Mouse (Mus musculus) spleen, postnatal 4 days (tissue): ENCODE data around the gene Cartpt.
A peak's percentile ranks its signal among the peaks of the same experiment; 100 is the strongest.

ENCODE experiments used
- DNase-seq, 2 experiments: peaks; one replicate each; pipeline ENCODE4 v3.0.0; 2022; ENCODE audit warnings: low spot score in 2 of 2

Gene Cartpt

DNA sequence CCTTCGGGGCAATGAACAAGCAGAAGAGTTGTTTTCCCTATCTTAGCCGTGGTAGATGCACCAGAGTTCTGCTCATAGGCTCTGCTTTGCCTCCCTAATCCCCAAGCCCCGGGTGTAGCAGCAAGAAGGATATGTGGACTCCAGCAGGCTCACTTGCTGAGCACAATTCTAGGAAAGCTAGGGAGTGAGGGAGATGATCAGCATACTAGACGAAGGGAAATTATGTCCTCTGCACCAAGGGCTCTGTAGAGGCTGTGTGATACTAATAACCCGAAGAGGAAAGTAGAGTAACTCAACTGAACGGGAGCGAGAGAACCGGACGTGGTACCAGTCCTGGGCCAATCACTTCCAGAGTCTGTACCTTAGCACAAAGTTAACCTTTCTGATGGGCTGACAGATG is at the start of gene Cartpt:
Gene Cartpt (minus strand): TSS at position 127 of the 400 bp plus-strand sequence.
- no peak for DNase-seq

DNA sequence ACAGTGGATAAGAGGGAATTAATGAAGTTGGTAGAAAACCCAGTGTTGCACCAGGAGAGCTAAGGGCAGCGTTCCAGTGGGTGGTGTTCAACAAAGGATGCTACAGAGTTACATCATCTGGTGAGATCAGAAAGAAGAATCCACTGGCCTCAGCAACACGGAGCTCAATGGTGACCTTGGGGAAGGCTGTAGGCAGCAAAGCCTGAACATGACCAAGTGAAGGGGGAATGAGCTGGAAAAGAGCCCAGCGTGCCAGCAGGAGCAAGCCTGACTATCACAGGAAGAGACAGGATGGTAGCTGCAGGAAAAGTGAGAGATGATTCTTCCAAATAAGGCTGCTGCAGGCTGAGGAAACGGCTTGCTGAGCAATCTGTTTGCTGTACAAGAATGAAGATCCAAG is 46.5 kb upstream of the Cartpt start:
- DNase-seq: no peak

DNA sequence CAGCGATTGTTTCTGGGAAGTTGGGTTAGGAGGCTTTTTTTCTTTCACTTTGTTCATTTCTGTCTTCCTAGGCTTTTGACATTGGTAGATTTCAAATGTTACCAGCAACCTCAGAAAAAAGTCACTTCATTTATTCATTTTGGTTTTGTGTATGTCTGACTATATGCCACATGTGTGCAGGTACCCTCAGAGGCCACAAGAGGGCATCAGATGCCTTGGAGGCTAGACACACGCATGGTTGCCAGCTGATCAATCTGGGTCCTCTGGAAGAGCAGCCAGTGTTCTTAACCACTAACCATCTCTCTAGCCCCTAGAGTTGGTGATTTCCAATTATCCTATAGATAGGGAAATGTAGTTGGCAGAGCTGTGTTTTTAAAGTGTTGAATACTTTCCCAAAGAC is 42.6 kb upstream of the Cartpt start:
- no peak for DNase-seq

DNA sequence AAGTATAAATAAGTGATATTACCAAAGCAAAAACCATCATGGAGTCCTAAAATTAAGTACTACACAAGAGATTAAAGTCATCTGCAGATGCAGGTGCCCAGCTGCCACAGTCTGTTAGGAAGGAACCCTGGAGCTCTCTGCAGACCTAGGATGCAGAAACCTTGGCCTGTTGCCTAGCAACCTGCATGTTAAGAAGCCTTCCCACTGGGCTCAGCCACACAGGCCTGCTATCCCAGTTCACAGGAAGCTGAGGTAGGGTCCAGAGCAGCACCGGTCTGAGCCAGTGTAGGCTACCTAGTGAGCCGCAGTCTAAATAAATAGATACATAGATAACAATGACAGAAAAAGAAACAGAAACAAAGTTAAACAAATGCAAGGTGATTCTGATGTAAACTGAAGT is 39.7 kb upstream of the Cartpt start:
- DNase-seq: no peak

DNA sequence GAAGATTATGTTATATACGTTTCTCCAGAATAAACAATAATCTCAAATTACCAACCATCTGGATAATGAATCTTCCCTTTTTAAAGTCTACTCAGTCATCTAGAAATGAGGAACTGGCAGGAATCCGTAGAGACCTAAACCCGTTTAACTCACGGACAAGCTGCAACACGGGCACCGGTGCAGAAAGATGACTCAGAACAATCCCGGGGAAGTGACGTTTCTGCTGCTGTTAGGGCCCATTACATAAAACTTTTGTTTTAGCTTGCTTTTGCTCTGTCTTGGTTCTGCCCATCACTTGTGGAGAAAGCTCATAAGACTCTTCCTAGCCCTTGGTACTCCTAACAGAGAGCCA is 38.4 kb upstream of the Cartpt start:
- no peak for DNase-seq

DNA sequence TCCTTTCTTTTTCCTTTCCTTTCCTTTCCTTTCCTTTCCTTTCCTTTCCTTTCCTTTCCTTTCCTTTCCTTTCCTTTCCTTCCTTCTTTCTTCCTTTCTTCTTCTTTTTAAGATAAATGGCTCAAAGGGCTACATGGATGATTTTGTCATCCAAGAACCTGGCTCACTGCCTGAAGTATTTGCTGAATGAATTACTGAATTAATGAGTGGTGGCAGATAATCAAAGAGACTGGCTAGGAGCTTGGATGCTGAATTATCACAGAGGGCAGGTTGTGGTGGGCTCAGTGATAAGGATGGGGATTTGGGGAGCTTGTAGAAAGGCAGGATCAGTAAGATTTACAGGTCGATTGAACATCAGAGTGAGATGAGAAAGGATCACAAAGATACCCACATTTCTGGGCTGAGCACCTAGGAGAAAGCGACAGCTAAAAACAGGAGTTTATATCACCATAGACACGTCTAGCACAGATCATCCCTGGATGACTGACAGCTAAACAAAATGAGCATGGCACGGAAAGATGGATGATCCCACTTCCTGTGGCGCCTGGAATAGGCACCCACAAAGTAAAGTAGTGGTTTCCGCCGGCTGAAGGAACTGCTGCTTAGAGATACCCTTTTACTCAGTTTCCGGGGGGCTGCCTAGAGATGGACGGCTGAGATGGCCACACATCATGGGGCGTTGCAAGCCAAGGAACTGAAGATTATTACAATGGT is 37.9 kb upstream of the Cartpt start:
- DNase-seq: no peak

DNA sequence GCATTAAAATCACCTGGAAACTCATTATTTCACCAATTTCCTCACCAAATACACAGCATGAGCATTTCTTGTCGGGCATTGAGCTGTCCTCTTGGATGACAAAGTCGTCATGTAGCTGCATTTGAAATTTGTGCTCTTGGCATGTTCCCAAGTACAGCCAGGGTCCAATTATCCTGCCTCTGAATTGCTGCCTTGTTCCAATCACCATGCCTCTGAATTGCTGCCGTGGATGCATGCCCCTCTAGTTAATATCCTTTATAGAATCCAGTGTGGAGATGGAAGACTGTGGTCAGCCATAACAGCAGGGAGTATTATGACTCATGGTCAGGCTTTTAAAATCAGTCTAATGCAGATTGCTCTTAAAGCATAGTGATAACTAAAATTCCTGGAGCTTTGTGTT is 36.9 kb upstream of the Cartpt start:
- no peak for DNase-seq

DNA sequence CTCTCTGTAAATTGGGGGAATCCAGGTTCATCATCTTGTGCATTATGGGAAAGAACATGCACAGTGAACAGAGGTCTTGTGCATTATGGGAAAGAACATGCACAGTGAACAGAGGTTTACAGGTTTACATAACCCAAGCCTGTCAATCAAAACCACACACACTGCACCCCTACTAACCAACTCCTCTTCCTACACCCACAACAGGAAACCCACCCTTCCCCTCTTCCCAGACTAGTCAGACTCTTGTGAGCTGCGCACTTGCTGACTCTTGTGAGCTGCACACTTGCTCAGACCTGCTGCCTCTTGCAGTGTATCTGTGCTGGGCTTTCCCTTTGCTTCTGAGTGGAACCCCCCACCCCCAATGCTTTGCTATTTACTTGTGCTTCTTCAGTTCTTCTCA is 31.5 kb upstream of the Cartpt start:
- DNase-seq: no peak

DNA sequence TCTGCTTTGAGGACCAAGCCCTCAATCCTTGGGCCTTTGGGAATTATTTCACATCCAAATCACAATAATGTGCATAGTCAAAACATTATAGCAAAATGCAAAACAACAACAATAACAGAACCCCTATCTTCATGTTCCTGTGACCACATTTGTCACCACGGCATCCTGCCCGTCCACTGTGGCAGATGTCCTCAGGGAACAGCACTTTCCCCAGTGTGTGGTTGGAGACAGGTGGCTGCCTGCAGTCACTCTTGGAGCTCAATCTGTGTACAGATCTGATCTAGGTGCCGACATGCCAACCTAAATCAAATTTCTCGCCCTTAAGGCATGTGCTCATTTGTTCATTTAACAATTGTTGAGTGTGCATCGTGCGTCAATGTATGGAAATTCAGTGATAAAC is 30.6 kb upstream of the Cartpt start:
- DNase-seq: no peak

DNA sequence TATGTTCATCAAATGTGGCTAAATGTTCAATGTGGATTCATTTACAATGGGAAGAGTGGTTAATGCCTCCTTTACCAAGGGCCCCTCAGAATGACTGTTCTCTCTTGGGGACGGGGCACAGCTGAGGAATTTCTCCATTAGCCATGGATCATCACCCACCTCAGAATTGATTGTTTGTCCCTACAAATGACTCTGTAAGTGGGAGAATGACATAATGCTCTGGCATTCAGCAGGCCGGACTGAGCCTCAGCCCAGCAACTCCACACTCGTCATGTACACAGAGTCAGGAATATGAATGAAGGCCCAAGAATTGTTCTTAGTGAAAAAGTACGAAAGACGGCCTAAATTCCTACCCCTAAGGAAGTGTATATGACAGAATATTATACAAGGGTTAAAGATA is 25.4 kb upstream of the Cartpt start:
- DNase-seq: no peak

DNA sequence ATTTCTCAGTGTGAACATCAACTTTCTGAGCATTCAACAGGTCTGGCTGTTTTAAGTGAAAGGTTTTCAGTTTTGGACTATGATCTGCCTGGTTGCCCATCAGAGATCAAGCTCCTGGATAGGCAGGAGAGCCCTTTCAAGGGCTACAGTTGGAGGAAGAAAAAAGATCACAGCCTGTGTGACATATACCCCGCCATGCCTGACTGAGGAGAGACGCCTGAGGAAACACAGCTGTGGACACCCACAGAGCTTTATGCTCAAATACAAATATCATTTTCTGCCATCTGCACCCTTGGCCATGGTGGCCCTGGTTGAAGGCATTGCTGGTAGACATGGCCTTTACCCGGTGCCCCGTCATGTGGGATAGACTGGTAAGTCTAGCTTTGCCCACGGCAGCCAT is 14.7 kb upstream of the Cartpt start:
- no peak for DNase-seq

DNA sequence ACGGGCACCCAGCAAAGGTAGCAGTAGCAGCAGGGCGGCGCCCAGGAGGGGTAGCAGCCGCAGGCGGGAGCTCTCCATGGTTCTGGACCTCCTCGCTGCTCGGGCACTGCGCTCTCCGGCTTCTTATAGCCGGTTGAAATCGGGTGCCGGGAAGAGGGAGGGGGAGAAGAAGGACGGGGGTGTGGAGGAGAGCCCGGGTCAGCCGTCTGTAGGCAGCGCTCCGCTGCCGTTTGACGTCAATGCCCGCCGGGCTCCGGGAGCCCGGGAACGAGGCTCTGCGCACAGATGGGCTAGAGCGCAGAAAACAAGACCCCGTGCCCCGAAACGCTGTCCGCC is 366 bp downstream of the Cartpt start:
- DNase-seq: peak; percentile 34 to 75

DNA sequence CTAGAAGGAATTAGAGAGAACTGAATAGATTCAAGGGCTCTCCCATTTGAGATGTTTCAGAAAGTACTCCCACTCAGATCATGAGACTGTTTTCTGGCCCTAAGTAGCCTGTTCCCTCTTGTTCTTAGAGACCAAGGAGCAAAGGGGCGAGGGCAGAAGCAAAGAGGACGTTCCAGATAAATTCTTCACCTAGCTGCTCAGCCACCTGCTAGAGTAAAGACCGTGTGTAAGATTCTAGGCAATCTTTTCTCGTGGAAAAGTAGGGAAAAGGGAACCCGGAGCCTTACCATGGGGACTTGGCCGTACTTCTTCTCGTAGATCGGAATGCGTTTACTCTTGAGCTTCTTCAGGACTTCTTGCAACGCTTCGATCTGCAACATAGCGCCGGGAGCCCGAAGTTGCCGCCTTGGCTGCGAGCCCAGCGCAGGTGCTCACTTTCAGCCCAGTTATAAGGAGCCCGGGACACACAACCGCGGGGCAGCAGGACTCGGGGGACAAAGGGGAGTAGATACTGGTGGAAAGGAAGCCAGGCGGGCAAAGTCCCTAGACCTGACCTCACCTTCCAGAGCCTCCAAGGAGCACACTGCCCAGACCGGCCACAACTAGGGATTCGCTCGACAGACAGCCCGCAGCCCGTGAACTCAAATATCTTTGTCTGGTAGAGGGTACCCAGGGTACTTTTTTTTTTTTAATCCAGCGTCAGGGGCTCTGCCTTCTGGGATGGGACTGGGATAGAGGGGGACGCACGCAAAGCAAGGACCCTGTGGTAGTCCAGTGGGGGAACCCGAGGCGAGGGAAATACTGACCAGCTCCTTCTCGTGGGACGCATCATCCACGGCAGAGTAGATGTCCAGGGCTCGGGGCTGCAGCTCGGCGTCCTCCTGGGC is 978 bp downstream of the Cartpt start:
- no peak for DNase-seq

DNA sequence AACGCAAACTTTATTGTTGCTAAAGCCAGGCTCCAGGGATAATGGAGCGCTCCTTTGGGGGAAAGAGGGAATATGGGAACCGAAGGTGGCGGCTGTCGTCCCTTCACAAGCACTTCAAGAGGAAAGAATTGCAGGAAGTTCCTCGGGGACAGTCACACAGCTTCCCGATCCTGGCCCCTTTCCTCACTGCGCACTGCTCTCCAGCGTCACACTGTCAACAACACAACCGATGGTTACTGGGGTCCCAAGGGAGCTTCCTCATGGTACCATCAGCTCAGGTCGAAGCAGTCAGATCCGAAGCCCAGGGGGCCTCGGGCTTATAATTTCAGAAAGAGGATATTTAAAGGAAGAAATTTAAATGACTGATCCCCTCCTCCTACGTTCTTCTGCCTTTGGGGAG is 2.1 kb downstream of the Cartpt start:
- no peak for DNase-seq

DNA sequence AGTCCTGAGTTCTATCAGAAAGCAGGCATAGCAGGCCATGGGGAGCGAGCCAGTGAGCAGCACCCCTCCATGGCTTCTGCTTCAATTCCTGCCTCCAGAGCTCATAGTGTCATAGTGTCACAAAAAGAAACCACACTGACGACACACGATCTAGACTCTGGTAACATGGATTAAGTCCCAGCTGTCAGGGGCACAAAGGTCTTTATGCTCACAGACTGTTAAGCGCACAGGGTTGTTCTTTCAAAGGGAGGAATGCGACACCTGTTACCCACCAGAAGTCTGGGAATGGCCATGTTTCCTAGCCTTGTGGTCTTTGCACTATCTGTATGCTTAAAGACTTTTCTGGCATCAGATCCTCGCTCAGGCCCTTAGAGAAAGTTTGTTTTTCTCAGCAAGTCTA is 15.3 kb downstream of the Cartpt start:
- peak in 1 of 2 experiments; percentile 19 for DNase-seq

DNA sequence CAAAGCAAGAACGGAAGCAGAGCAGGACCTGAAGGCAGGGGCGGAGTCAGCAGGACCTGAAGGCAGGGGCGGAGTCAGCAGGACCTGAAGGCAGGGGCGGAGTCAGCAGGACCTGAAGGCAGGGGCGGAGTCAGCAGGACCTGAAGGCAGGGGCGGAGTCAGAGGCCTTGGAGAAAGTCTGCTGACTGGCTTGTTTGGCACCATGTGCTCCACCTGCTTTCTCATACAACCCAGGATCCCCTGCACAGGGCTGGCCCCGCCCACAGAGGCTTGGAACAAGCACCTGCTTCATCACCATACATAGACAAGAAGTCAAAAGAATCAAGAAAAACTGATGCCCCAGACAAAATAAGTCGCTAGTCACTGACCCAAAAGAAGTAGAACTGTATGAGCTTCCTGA is 19.1 kb downstream of the Cartpt start:
- peak in 1 of 2 experiments; percentile 27 for DNase-seq

DNA sequence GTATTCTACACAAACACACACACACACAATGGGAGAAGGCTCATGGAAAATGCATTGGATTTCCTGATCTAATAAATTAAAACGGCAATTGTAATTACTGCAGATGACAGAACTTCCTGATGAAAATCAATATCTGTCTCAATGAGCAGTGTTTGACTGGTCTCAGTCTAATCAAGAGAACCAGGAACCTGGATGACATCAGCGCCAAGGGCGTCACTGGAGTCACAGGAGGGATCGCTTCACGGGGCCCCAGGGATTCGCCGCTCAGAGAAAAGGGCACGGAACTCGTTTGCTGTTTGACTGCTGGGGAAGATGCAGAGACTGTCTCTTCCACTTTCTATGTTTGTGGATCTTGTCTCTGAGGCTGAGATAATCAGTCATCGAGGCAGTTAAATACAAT is 21.2 kb downstream of the Cartpt start:
- DNase-seq: peak in 1 of 2 experiments; percentile 52

DNA sequence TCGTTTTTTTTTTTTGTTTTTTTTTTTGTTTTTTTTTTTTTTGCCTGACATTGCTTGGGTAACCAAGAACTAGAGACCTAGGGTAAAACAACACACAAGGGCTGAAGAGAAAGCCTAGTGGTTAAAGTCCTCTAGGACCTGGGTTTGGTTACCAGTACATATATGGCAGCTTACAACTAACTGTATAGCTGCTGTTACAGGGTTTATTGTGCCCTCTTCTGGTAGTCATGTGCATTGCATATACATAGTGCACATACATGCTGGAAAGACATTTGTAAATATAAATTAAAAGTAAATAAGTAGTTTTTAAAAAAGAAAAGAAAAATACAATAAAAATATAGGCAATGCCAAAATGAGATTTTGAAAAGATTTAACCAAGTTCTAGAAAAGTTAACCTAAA is 28.8 kb downstream of the Cartpt start:
- no peak for DNase-seq

DNA sequence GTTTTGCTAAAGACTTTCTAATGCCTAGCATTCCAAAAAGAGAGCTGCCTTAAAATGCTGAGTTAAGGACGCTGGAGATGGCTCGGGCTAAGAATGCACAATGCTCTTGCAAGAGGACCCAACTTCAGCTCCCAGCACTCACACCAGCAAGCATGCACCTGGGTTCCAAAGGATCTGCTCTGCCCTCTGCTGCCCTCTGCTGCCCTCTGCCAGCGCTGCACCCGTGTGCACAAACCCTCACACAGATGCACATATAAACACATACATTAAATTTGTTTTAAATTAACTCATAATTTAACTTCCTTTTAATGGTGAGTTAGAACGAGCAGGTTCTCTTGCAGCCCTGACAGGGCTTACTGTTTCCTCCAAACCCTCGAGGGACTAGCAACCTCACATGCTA is 32.5 kb downstream of the Cartpt start:
- no peak for DNase-seq

DNA sequence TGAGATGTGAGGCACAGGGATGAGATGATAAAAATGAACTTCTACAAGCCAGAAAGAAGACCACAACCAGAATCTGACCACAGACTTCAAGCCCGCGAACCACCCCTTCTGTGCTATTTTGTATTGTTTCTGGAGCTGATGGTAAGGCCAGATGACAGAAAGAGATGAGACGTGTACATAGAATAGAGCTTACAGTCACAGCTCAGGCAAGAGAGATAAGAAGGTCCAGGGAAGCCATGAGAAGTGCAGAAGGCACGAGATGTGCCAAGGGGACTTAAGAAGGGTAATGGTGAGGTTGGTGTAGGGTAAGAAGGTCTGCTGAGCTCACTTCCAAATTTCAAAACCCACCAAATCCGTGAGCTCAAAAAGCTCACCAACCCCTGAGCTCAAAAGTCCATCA is 36.6 kb downstream of the Cartpt start:
- peak in 1 of 2 experiments; percentile 5 for DNase-seq

DNA sequence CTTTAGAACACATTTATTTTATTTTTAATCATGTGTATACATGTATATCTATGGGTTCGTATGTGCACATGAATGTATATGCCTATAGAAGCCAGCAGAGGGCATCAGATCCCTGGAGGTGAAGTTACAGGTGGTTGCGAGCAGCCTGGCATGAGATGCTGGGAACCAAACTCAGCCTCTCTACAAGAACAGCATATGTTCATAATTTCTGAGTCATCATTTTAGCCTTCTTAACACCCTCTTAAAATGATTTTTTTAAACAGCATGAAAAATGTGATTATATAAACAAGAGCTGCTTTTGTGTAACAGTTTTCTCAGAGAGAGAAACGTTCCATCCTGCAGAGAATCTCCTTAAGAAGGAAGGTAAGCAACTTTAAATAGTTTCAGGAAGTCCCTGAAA is 40.2 kb downstream of the Cartpt start:
- DNase-seq: peak in 1 of 2 experiments; percentile 1

DNA sequence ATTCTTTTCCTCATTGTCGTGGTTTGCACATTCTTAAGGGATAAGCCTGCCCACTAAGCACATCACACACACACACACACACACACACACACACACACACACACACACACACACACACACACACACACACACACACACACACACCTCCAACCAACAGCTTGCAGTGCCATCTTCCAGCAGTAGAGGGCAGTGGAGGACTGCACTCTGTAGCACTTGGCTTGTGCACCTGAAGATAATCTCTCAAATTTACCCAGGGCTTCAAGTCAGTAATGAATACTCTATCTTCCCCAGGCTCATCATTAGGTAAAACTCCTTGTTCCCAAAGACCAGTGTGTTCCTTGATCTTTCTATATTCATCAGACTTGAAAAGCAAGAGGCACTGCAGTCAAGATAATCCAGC is 41.8 kb downstream of the Cartpt start:
- peak in 1 of 2 experiments; percentile 67 for DNase-seq

DNA sequence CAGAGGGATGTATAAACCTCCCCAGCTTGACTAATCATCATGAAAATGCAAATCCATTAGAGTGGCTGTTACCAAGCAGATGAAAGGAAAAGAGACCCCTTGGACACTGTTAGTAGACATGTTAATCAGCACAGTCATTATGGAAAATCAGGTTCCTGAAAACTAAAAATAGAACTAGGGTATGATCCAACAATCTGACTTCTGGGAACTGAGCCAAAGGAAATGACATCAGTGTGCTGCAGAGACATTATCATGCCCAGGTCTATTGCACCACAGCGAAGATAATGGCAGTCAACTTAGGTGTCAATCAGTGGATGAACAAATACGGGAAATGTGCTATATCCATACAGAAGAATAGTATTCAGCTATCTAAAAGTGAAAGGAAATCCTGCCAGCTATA is 43.0 kb downstream of the Cartpt start:
- DNase-seq: peak in 1 of 2 experiments; percentile 13
